Mouse (Mus musculus) kidney, adult 2 months (tissue): Measurements from ENCODE around the gene Zscan10. TPM values are rescaled to one million over a fixed set of nuclear protein-coding genes. Genes with fewer than 3 reads are reported as not detected.

Source experiments
- DNase-seq: peaks from one replicate; pipeline ENCODE4 v3.0.0; 2021
- H3K27ac ChIP-seq: fragments of 200-500 bp; 2 replicates; pipeline ENCODE4 v1.5.1; 2012; ENCODE audit warnings: low read depth, low read length, control low read depth, inconsistent platforms; ENCODE audit not compliant: insufficient read depth
- H3K27me3 ChIP-seq: fragments of 200-500 bp; replicated peaks from 2 replicates; pipeline ENCODE4 v1.6.1; 2012; ENCODE audit warnings: mild to moderate bottlenecking, moderate library complexity, low read length, inconsistent platforms; ENCODE audit not compliant: control insufficient read depth, insufficient read depth
- H3K36me3 ChIP-seq: fragments of 200-500 bp; 2 replicates; pipeline ENCODE4 v1.6.1; 2012; ENCODE audit warnings: mild to moderate bottlenecking, moderate library complexity, low read length, inconsistent platforms; ENCODE audit not compliant: control insufficient read depth, insufficient read depth
- H3K4me1 ChIP-seq: fragments of 200-500 bp; 2 replicates; pipeline ENCODE4 v1.6.1; 2011; ENCODE audit warnings: low read length; ENCODE audit not compliant: control insufficient read depth, insufficient read depth
- H3K4me3 ChIP-seq: fragments of 200-500 bp; 2 replicates; pipeline ENCODE4 v1.5.1; 2011; ENCODE audit warnings: mild to moderate bottlenecking, low read depth, low read length, control low read depth; ENCODE audit not compliant: insufficient read depth
- CTCF ChIP-seq: fragments of 200-500 bp; conservative IDR thresholded peaks from 2 replicates; pipeline ENCODE4 v1.5.1; 2011; ENCODE audit warnings: low read depth, mild to moderate bottlenecking, control low read depth, low read length, moderate library complexity, mixed read lengths; ENCODE audit not compliant: insufficient read depth, insufficient read length
- POLR2A ChIP-seq: fragments of 200-500 bp; IDR thresholded peaks from one replicate; pipeline ENCODE4 v1.6.1; 2011; ENCODE audit warnings: low read depth, low read length, control low read depth
- WGBS: fragments of 180-500 bp; shearing (Covaris S2); methylation state at CpG from one replicate; pipeline ENCODE4 v1.1.7; 2018; 5-methylcytosine and 5-hydroxymethylcytosine counted together
- polyA plus RNA-seq: library from polyadenylated mRNA; depleted of rRNA; stranded (reverse); fragments of >200 nt; gene quantifications from 2 replicates; pipeline ENCODE4 v1.2.3, GENCODE M21; 2012; rRNA removed

Zscan10 gene
- polyA plus RNA-seq, 1 experiment, result not detected

GRCm38 (mm10) chr17:23653324-23653723 lies 52.7 kb downstream of the Zscan10 start:
- 80% methylated on average over 2 of the region's 2 CpGs for WGBS
- Histone ChIP-seq H3K36me3 (no peaks in the 10 kb centered on the region), H3K4me3 (no peak overlapping the region), H3K4me1 (no peaks in the 10 kb centered on the region), H3K27ac (no peak overlapping the region), H3K27me3 (no peaks in the 10 kb centered on the region)
- TF ChIP-seq CTCF (no peak), POLR2A (no peak)
- DNase-seq, result no peak

GRCm38 (mm10) chr17:23654001-23654400 lies 53.3 kb downstream of the Zscan10 start:
- 60% methylated on average over 6 of the region's 6 CpGs for whole genome bisulfite sequencing
- no peak for DNase-seq
- no peaks in the 10 kb centered on the region for H3K4me1 ChIP-seq
- H3K27me3 ChIP-seq, result no peaks in the 10 kb centered on the region
- no peaks in the 10 kb centered on the region for H3K36me3 ChIP-seq
- no peak overlapping the region for H3K4me3 ChIP-seq
- no peak overlapping the region for H3K27ac ChIP-seq
- no peak for TF ChIP-seq POLR2A
- TF ChIP-seq CTCF, result no peak

GRCm38 (mm10) chr17:23654410-23654809 lies 53.8 kb downstream of the Zscan10 start:
- Histone ChIP-seq H3K27ac (no peak overlapping the region), H3K27me3 (no peaks in the 10 kb centered on the region), H3K36me3 (no peaks in the 10 kb centered on the region), H3K4me1 (no peaks in the 10 kb centered on the region), H3K4me3 (no peak overlapping the region)
- 64% methylated on average over 2 of the region's 2 CpGs for WGBS
- no peak for TF ChIP-seq POLR2A
- TF ChIP-seq CTCF, result no peak
- no peak for DNase-seq

- Histone ChIP-seq H3K4me1 (0 out of 2 replicates have a peak, but pooled peaks cover 3% of the 10 kb centered on the region), H3K4me3 (no peak overlapping the region), H3K27ac (no peak overlapping the region), H3K36me3 (no peaks in the 10 kb centered on the region), H3K27me3 (no peaks in the 10 kb centered on the region)
- WGBS, result 89% methylated on average over 3 of the region's 3 CpGs
- DNase-seq, result no peak
- TF ChIP-seq CTCF (no peak), POLR2A (no peak)
These were observed 57.8 kb downstream of the Zscan10 start for GRCm38 (mm10) chr17:23658450-23658849.

- TF ChIP-seq POLR2A (no peak), CTCF (peak; percentile 79)
- peak within 1 kb of the TSS; percentile 56 for H3K4me3 ChIP-seq
- DNase-seq, result peak; percentile 86
- H3K36me3 ChIP-seq, result no peaks in the 10 kb centered on the region
- no peak within 1 kb of the TSS for H3K27ac ChIP-seq
- 0 out of 2 replicates have a peak, but pooled peaks cover 3% of the 10 kb centered on the region for H3K4me1 ChIP-seq
- H3K27me3 ChIP-seq, result no peaks in the 10 kb centered on the region
- 2% methylated on average over 27 of the region's 27 CpGs for WGBS
These were observed 59.6 kb downstream of the Zscan10 start, which contains the start of gene Bicdl2 for GRCm38 (mm10) chr17:23660117-23660875. Gene Bicdl2, plus strand, starts transcription at chr17:23660506.

Other genes with a start within 250 kb of the Zscan10 start
- gene Vmn2r116, start 216.3 kb upstream of the Zscan10 start, polyA plus RNA-seq, result not detected in 2 replicates
- gene Vmn2r117, start 121.2 kb upstream of the Zscan10 start, polyA plus RNA-seq, result not detected in 2 replicates
- 12.0 and 14.9 TPM in 2 replicates for gene Zfp213, start 36.6 kb upstream of the Zscan10 start, polyA plus RNA-seq
- gene Zfp13, start 1.4 kb upstream of the Zscan10 start, polyA plus RNA-seq, result 7.9 and 9.8 TPM in 2 replicates
- gene Mmp25, start 44.4 kb downstream of the Zscan10 start, polyA plus RNA-seq, result 0.18 and 0.38 TPM in 2 replicates
- gene Bicdl2, start 59.6 kb downstream of the Zscan10 start, polyA plus RNA-seq, result 1.7 TPM in 2 replicates
- gene Hcfc1r1, start 72.7 kb downstream of the Zscan10 start, polyA plus RNA-seq, result 367 and 378 TPM in 2 replicates
- gene Thoc6, start 73.0 kb downstream of the Zscan10 start, polyA plus RNA-seq, result 14.2 and 15.7 TPM in 2 replicates
- gene Tnfrsf12a, start 76.6 kb downstream of the Zscan10 start, polyA plus RNA-seq, result 10.0 and 14.4 TPM in 2 replicates
- 2.5 and 2.6 TPM in 2 replicates for gene Cldn6, start 78.4 kb downstream of the Zscan10 start, polyA plus RNA-seq
- 0.14 and 0.45 TPM in 2 replicates for gene Cldn9, start 83.2 kb downstream of the Zscan10 start, polyA plus RNA-seq
- gene 1520401A03Rik, start 121.9 kb downstream of the Zscan10 start, polyA plus RNA-seq, result 0.05 TPM in 1 of 2 replicates, not detected in the other
- 4.1 and 5.2 TPM in 2 replicates for gene Pkmyt1, start 125.5 kb downstream of the Zscan10 start, polyA plus RNA-seq
- 9.7 and 10.8 TPM in 2 replicates for gene Paqr4, start 140.0 kb downstream of the Zscan10 start, polyA plus RNA-seq
- gene Kremen2, start 145.0 kb downstream of the Zscan10 start, polyA plus RNA-seq, result 0.17 and 0.27 TPM in 2 replicates
- 41.7 and 45.2 TPM in 2 replicates for gene Flywch1, start 170.7 kb downstream of the Zscan10 start, polyA plus RNA-seq
- gene Flywch2, start 185.2 kb downstream of the Zscan10 start, polyA plus RNA-seq, result 9.3 and 12.2 TPM in 2 replicates
- 394 and 443 TPM in 2 replicates for gene Srrm2, start 189.7 kb downstream of the Zscan10 start, polyA plus RNA-seq
- gene Elob, start 228.3 kb downstream of the Zscan10 start, polyA plus RNA-seq, result 687 and 762 TPM in 2 replicates
- not detected in 2 replicates for gene Prss33, start 235.2 kb downstream of the Zscan10 start, polyA plus RNA-seq
- gene Prss32, start 243.0 kb downstream of the Zscan10 start, polyA plus RNA-seq, result not detected in 2 replicates
- gene Prss41, start 243.3 kb downstream of the Zscan10 start, polyA plus RNA-seq, result 0.08 and 0.16 TPM in 2 replicates